Mouse (Mus musculus): ENCODE measurements around the gene Zfp563. TPM values are rescaled to one million over a fixed set of nuclear protein-coding genes. Genes with fewer than 3 reads are reported as not detected.

Gene Zfp563
- polyA plus RNA-seq, 1 experiment from 2014 or later, result 11.4 TPM

DNA sequence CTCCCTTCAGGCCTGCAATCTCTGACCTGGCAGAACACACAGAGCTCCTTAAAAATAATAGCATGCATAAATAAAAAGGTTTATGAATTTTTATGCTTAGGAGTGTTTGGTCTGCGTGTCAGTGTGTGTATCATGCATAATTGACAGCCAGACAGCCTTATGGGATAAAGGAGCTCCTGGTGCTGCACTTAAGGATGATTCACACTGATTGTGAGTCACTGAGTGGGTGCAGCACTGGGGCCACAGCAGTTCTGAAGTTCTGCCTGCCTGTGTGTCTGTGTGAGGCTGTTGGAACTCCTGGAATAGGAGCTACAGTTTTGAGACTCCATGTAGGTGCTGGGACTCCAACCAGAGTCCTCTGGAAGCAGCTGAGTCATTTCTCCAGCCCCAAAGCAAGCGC lies 37.1 kb downstream of the Zfp563 start:
- H3K27ac ChIP-seq (ENCODE audit: low read depth, low read length), result no peak overlapping the region
- ATAC-seq (ENCODE audit: low FRiP score), result no peak
- H3K4me2 ChIP-seq (replicated peaks; ENCODE audit: low read depth, low read length), result no peak overlapping the region
- no peak overlapping the region for H3K9ac ChIP-seq (ENCODE audit: low read depth, low read length)
- H3K4me3 ChIP-seq (ENCODE audit: low read depth, low read length), result no peak overlapping the region
- WGBS, result 70% methylated on average over 2 of the region's 2 CpGs
- H3K27me3 ChIP-seq (ENCODE audit: control insufficient read depth, insufficient read depth, low read length), result no peaks in the 10 kb centered on the region
- H3K9me3 ChIP-seq (ENCODE audit: control insufficient read depth, low read length), result no peaks in the 10 kb centered on the region
- H3K36me3 ChIP-seq (ENCODE audit: control insufficient read depth, insufficient read depth, low read length), result no peaks in the 10 kb centered on the region
- DNase-seq (ENCODE audit: low spot score), result no peak
- H3K4me1 ChIP-seq (replicated peaks; ENCODE audit: control insufficient read depth, insufficient read depth, low read length), result no peaks in the 10 kb centered on the region

DNA sequence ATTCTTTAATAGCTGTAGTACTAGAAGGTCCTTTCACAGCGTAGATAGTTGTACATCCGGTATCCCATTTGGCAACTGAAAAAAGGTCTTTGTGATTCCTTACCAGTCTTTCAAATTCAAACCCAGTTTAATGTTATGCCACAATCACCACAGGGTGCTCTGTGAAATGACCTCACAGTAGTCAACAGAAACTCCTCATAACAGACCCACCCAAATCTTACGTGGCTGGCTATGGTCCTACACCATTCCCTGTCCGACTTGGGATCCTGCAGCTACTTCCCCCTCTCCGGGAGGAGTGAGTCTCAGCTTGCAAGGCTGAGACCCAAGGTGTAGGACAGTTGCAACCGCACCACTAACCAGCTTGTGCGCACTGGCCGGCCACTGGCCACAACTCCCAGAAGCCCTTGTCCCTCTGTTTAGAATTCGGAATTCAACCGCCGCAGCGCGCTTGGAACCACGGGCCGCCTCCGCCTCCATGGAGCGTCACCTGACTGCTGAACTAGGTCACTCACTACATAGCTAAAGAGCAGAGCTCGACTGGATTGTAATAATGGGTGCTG lies 50.2 kb downstream of the Zfp563 start, which contains the start of gene Morc2b:
Morc2b (minus strand) TSS at position 423 of the 560 bp plus-strand sequence.
- ATAC-seq (ENCODE audit: low FRiP score) (no peak), DNase-seq (ENCODE audit: low spot score) (no peak)
- Histone ChIP-seq H3K36me3 (ENCODE audit: control insufficient read depth, insufficient read depth, low read length) (no peaks in the 10 kb centered on the region), H3K4me2 (replicated peaks; ENCODE audit: low read depth, low read length) (no peak within 1 kb of the TSS), H3K9ac (ENCODE audit: low read depth, low read length) (no peak within 1 kb of the TSS), H3K4me3 (ENCODE audit: low read depth, low read length) (no peak within 1 kb of the TSS), H3K27ac (ENCODE audit: low read depth, low read length) (no peak within 1 kb of the TSS), H3K9me3 (ENCODE audit: control insufficient read depth, low read length) (no peaks in the 10 kb centered on the region; the same call in 1 of the 2 replicates), H3K4me1 (replicated peaks; ENCODE audit: control insufficient read depth, insufficient read depth, low read length) (no peaks in the 10 kb centered on the region), H3K27me3 (ENCODE audit: control insufficient read depth, insufficient read depth, low read length) (no peaks in the 10 kb centered on the region)
- 75% methylated on average over 18 of the region's 18 CpGs for WGBS

Other genes starting within 250 kb of the Zfp563 start
- gene Zfp870, start 197.7 kb upstream of the Zfp563 start, polyA plus RNA-seq (2014; fragmentation: Nextera tagmentation; extraction: Ambion mirVana), result 8.6 and 10.0 TPM in 2 replicates
- not detected in 2 replicates for gene Cyp4f14, start 172.0 kb upstream of the Zfp563 start, polyA plus RNA-seq (2014; fragmentation: Nextera tagmentation; extraction: Ambion mirVana)
- gene Cyp4f13, start 141.9 kb upstream of the Zfp563 start, polyA plus RNA-seq (2014; fragmentation: Nextera tagmentation; extraction: Ambion mirVana), result 3.1 and 5.5 TPM in 2 replicates
- 13.4 TPM in 2 replicates for gene Zfp472, start 123.5 kb upstream of the Zfp563 start, polyA plus RNA-seq (2014; fragmentation: Nextera tagmentation; extraction: Ambion mirVana)
- gene Zfp952, start 96.2 kb upstream of the Zfp563 start, polyA plus RNA-seq (2014; fragmentation: Nextera tagmentation; extraction: Ambion mirVana), result 18.5 and 18.6 TPM in 2 replicates
- gene Zfp763, start 55.9 kb upstream of the Zfp563 start, polyA plus RNA-seq (2014; fragmentation: Nextera tagmentation; extraction: Ambion mirVana), result 20.6 and 24.5 TPM in 2 replicates
- gene 4921501E09Rik, start 21.3 kb upstream of the Zfp563 start, polyA plus RNA-seq (2014; fragmentation: Nextera tagmentation; extraction: Ambion mirVana), result not detected in 2 replicates
- 0.14 and 0.22 TPM in 2 replicates for gene Morc2b, start 50.4 kb downstream of the Zfp563 start, polyA plus RNA-seq (2014; fragmentation: Nextera tagmentation; extraction: Ambion mirVana)
- gene Olfr55, start 79.1 kb downstream of the Zfp563 start, polyA plus RNA-seq (2014; fragmentation: Nextera tagmentation; extraction: Ambion mirVana), result 0.04 and 0.05 TPM in 2 replicates
- gene Olfr239, start 102.0 kb downstream of the Zfp563 start, polyA plus RNA-seq (2014; fragmentation: Nextera tagmentation; extraction: Ambion mirVana), result not detected in 2 replicates
- 0.06 TPM in 1 of 2 replicates, not detected in the other for gene Olfr1564, start 132.4 kb downstream of the Zfp563 start, polyA plus RNA-seq (2014; fragmentation: Nextera tagmentation; extraction: Ambion mirVana)
- gene Zfp955a, start 165.8 kb downstream of the Zfp563 start, polyA plus RNA-seq (2014; fragmentation: Nextera tagmentation; extraction: Ambion mirVana), result 18.9 and 20.7 TPM in 2 replicates
- 0.03 and 0.05 TPM in 2 replicates for gene Olfr63, start 175.4 kb downstream of the Zfp563 start, polyA plus RNA-seq (2014; fragmentation: Nextera tagmentation; extraction: Ambion mirVana)
- 9.8 and 10.4 TPM in 2 replicates for gene Zfp955b, start 200.2 kb downstream of the Zfp563 start, polyA plus RNA-seq (2014; fragmentation: Nextera tagmentation; extraction: Ambion mirVana)